ENCODE assay signal across 15 mouse cellular contexts in the genomic region with DNA sequence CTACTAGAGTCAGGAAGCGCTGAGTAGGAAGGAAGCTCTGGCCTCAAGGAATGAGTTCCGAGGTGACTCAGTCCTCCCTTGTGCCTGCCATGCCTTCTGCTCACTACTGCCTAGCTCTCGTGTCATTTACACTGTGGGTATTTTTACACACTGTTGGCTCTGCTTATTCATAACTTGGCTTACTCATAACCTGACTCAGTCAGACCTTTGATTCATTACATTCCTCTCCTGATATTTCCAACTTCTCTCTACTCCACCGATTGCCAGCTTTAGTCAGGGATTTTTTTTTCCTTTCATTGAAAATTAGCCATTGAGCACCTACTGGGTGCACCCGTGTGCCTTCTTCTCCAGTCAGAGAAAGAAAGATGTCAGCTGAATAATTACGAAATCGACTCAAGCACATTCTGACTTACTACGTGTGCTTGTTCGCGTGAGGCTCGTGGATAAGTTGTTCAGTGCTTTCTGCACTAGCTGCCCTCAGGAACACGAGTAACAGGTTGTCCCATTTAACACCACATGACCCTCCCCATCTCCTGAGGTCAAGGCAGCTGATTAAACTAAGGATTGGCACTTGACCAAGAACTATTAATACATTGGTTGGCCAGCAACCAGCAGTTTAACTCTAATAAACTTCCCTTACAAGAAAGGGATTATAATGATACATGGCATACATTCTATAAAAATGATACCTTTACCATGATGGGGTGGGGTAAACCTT. TPM values are rescaled to one million over a fixed set of nuclear protein-coding genes. Genes with fewer than 3 reads are reported as not detected.
DNase-seq lines count a peak whose midpoint lies in the region; ATAC-seq and TF ChIP-seq lines count a peak whose summit lies in the region.
"Had no signal": no experiment of that assay in that cellular context is flagged by ENCODE, and none has a peak within 500 bp of the region (broad histone marks: within the 10 kb centered on the region; RNA-seq: fewer than 3 reads in every experiment).

No protein-coding gene starts in this region.

- no peaks in the 10 kb centered on the region for H3K9me3 ChIP-seq in liver, embryonic 16.5 days (replicated peaks; ENCODE audit: control insufficient read depth, low read length)
- H3K9me3 ChIP-seq in liver, embryonic 11.5 days (ENCODE audit: control insufficient read depth, low read length): no peaks in the 10 kb centered on the region
- H3K9me3 ChIP-seq in intestine, postnatal 0 days (ENCODE audit: control insufficient read depth): no peaks in the 10 kb centered on the region
- H3K9me3 ChIP-seq in kidney, embryonic 14.5 days (ENCODE audit: control insufficient read depth, low read length): no peaks in the 10 kb centered on the region
- H3K9me3 ChIP-seq: liver, embryonic 13.5 days had no signal

- H3K27me3 ChIP-seq in liver, embryonic 16.5 days (ENCODE audit: control insufficient read depth, insufficient read depth, low read depth, low read length): no peaks in the 10 kb centered on the region
- no peaks in the 10 kb centered on the region for H3K27me3 ChIP-seq in liver, embryonic 11.5 days (replicated peaks; ENCODE audit: control insufficient read depth, insufficient read depth, low read length)
- no peaks in the 10 kb centered on the region for H3K27me3 ChIP-seq in C2C12 (ENCODE audit: control insufficient read depth, insufficient read depth, insufficient read length)
- H3K27me3 ChIP-seq in intestine, postnatal 0 days (replicated peaks; ENCODE audit: control insufficient read depth, insufficient read depth, low read length): no peaks in the 10 kb centered on the region
- H3K27me3 ChIP-seq in kidney, embryonic 14.5 days (ENCODE audit: control insufficient read depth, insufficient read depth, low read length): no peaks in the 10 kb centered on the region
- H3K27me3 ChIP-seq: liver, embryonic 13.5 days had no signal

- no peak overlapping the region for H3K4me2 ChIP-seq in liver, embryonic 16.5 days (ENCODE audit: low read depth, low read length)
- no peak overlapping the region for H3K4me2 ChIP-seq in liver, embryonic 11.5 days
- H3K4me2 ChIP-seq in intestine, postnatal 0 days (replicated peaks; ENCODE audit: low read depth): no peak overlapping the region; the same call in 1 of the 2 replicates
- H3K4me2 ChIP-seq in kidney, embryonic 14.5 days (replicated peaks; ENCODE audit: low read depth, low read length): no peak overlapping the region
- H3K4me2 ChIP-seq: liver, embryonic 13.5 days had no signal

- H3K79me3 ChIP-seq in C2C12 (ENCODE audit: low read depth): no peaks in the 10 kb centered on the region

- H3ac ChIP-seq in C2C12 (ENCODE audit: control insufficient read depth, insufficient read length, low read depth): peak overlapping the region; percentile 22

- peaks cover 15% of the 10 kb centered on the region for H3K4me1 ChIP-seq in liver, embryonic 16.5 days (ENCODE audit: control insufficient read depth, low read depth, low read length)
- peaks cover 10% of the 10 kb centered on the region for H3K4me1 ChIP-seq in liver, embryonic 11.5 days (replicated peaks; ENCODE audit: control insufficient read depth, insufficient read depth, low read length)
- H3K4me1 ChIP-seq in intestine, postnatal 0 days (replicated peaks; ENCODE audit: control insufficient read depth, insufficient read depth, low read length): 0 out of 2 replicates have a peak, but pooled peaks cover 8% of the 10 kb centered on the region
- no peaks in the 10 kb centered on the region for H3K4me1 ChIP-seq in kidney, embryonic 14.5 days (ENCODE audit: control insufficient read depth, insufficient read depth, low read length)

- DNase-seq in liver, embryonic 11.5 days (ENCODE audit: low spot score): no peak
- DNase-seq in adrenal gland, postnatal 10 days: peak; percentile 14
- no peak for DNase-seq in spleen, postnatal 10 days (ENCODE audit: low spot score in 2 of 2)
- DNase-seq in gastrocnemius, postnatal 25 days: no peak
- DNase-seq: cerebellum, adult 9-10 months; liver, embryonic 13.5 days; lung, postnatal 36 days; midbrain, embryonic 14.5 days; thymus, adult 18-20 months had no signal

- H3K9ac ChIP-seq in liver, embryonic 16.5 days (ENCODE audit: low read depth, low read length): no peak overlapping the region
- no peak overlapping the region for H3K9ac ChIP-seq in liver, embryonic 11.5 days (ENCODE audit: low read depth, low read length)
- H3K9ac ChIP-seq in intestine, postnatal 0 days (ENCODE audit: low read depth, low read length): no peak overlapping the region
- H3K9ac ChIP-seq in kidney, embryonic 14.5 days (ENCODE audit: low read depth, low read length): no peak overlapping the region
- H3K9ac ChIP-seq: liver, embryonic 13.5 days had no signal

- no peak overlapping the region for H3K4me3 ChIP-seq in liver, embryonic 16.5 days (ENCODE audit: low read depth, low read length)
- no peak overlapping the region for H3K4me3 ChIP-seq in liver, embryonic 11.5 days (ENCODE audit: low read depth, low read length)
- H3K4me3 ChIP-seq in C2C12 (ENCODE audit: insufficient read depth, poor library complexity, severe bottlenecking): no peak overlapping the region
- no peak overlapping the region for H3K4me3 ChIP-seq in intestine, postnatal 0 days (ENCODE audit: low read depth, low read length)
- no peak overlapping the region for H3K4me3 ChIP-seq in kidney, embryonic 14.5 days (ENCODE audit: low read length)
- H3K4me3 ChIP-seq: erythroblast, embryonic 14.5 days; liver, embryonic 13.5 days had no signal

- TF ChIP-seq CTCF in C2C12 (IDR thresholded peaks at IDR 0.05; ENCODE audit: control insufficient read depth, insufficient read depth, insufficient read length): no peak
- TF ChIP-seq CTCF in intestine, postnatal 0 days (IDR thresholded peaks at IDR 0.05; ENCODE audit: low read depth): no peak

- H3K79me2 ChIP-seq in C2C12 (ENCODE audit: control insufficient read depth, insufficient read depth): no peaks in the 10 kb centered on the region

- H3K27ac ChIP-seq in liver, embryonic 16.5 days (ENCODE audit: low read length): no peak overlapping the region
- H3K27ac ChIP-seq in liver, embryonic 11.5 days (ENCODE audit: low read depth, low read length): no peak overlapping the region
- H3K27ac ChIP-seq in intestine, postnatal 0 days (ENCODE audit: low read depth, low read length): no peak overlapping the region
- no peak overlapping the region for H3K27ac ChIP-seq in kidney, embryonic 14.5 days (ENCODE audit: low read depth, low read length)
- H3K27ac ChIP-seq: kidney, postnatal 0 days; liver, embryonic 13.5 days had no signal

- WGBS in liver, embryonic 16.5 days (ENCODE audit: insufficient replicate concordance): 64% methylated on average over 12 of the region's 12 CpGs
- 78% methylated on average over 12 of the region's 12 CpGs for WGBS in liver, embryonic 11.5 days
- WGBS in intestine, postnatal 0 days: 46% methylated on average over 12 of the region's 12 CpGs
- 81% methylated on average over 12 of the region's 12 CpGs for WGBS in kidney, embryonic 14.5 days

- ATAC-seq in liver, embryonic 16.5 days (ENCODE audit: low read depth): peak; percentile 33; the same call in 1 of the 2 replicates
- ATAC-seq in liver, embryonic 11.5 days (replicated peaks; ENCODE audit: low FRiP score): no peak
- peak; percentile 77 for ATAC-seq in intestine, postnatal 0 days
- ATAC-seq in kidney, embryonic 14.5 days (ENCODE audit: low FRiP score, low TSS enrichment): no peak

- no peaks in the 10 kb centered on the region for H3K36me3 ChIP-seq in liver, embryonic 16.5 days (ENCODE audit: control insufficient read depth, insufficient read depth)
- H3K36me3 ChIP-seq in liver, embryonic 11.5 days (ENCODE audit: control insufficient read depth, insufficient read depth, low read length): no peaks in the 10 kb centered on the region
- H3K36me3 ChIP-seq in C2C12 (ENCODE audit: control insufficient read depth, insufficient read depth): no peaks in the 10 kb centered on the region
- no peaks in the 10 kb centered on the region for H3K36me3 ChIP-seq in intestine, postnatal 0 days (ENCODE audit: control insufficient read depth, insufficient read depth)
- H3K36me3 ChIP-seq in kidney, embryonic 14.5 days (ENCODE audit: control insufficient read depth, insufficient read depth, low read length): no peaks in the 10 kb centered on the region
- H3K36me3 ChIP-seq: liver, embryonic 13.5 days had no signal

TF ChIP-seq in C2C12, 6 proteins besides CTCF, POLR2A, EP300 and RAD21:
- peak; percentile 52 for TF ChIP-seq MYOD1 (IDR thresholded peaks at IDR 0.05; ENCODE audit: control insufficient read depth, insufficient read length, low read depth)
- peak; percentile 97 for TF ChIP-seq FOSL1 (IDR thresholded peaks at IDR 0.05; ENCODE audit: insufficient read depth, low read length, poor library complexity, severe bottlenecking)
- peak; percentile 23 for TF ChIP-seq USF1 (IDR thresholded peaks at IDR 0.05; ENCODE audit: low read depth)
- peak; percentile 95 for TF ChIP-seq MAX (IDR thresholded peaks at IDR 0.05)
- no peak for TF ChIP-seq MYOG (IDR thresholded peaks at IDR 0.05; ENCODE audit: control insufficient read depth, extremely low read depth, insufficient read length)
- TF ChIP-seq CEBPB (IDR thresholded peaks at IDR 0.05; ENCODE audit: low read depth): no peak

RNA-seq across cellular contexts. Expression of a gene that starts 23.3 kb away (rescaled TPM):
- polyA plus RNA-seq in liver, embryonic 16.5 days (2015; fragmentation: Nextera tagmentation; extraction: Ambion mirVana): 3.0 and 3.5 TPM in 2 replicates
- 7.6 and 8.9 TPM in 2 replicates for polyA plus RNA-seq in liver, embryonic 11.5 days (2014; fragmentation: Nextera tagmentation; extraction: Ambion mirVana)
- 5.5 TPM for polyA plus RNA-seq in C2C12 (2012; fragmentation: generic; extraction: Trizol)
- 10 to 100 TPM; 49.4 to 55.0 TPM for total RNA-seq in adrenal gland, postnatal 10 days (2021)
- 6.1 and 6.4 TPM in 2 replicates for polyA plus RNA-seq in intestine, postnatal 0 days (2015; fragmentation: Nextera tagmentation; extraction: Ambion mirVana)
- 14.3 and 14.9 TPM in 2 replicates for polyA plus RNA-seq in kidney, embryonic 14.5 days (2014; fragmentation: Nextera tagmentation; extraction: Ambion mirVana)
- 10 to 100 TPM; 33.2 to 35.2 TPM for total RNA-seq in gastrocnemius, postnatal 25 days (2021)

Comparison
In these comparisons a context has a peak if more than half of its experiments do, and no peak if none do; other contexts are left out.
1. ATAC-seq: peak in liver, embryonic 16.5 days (single experiment) and intestine, postnatal 0 days (single experiment); none in liver, embryonic 11.5 days (single experiment) and kidney, embryonic 14.5 days (single experiment).